Mouse (Mus musculus) erythroblast, embryonic 14.5 days (primary cell): ENCODE results near the gene Olfr71.

Experiments
- GATA1 ChIP-seq: IDR thresholded peaks from 2 replicates; pipeline ENCODE4 v1.6.1; 2012; ENCODE audit warnings: low read length, inconsistent platforms, mixed read lengths
- TAL1 ChIP-seq: IDR thresholded peaks from 3 replicates; pipeline ENCODE4 v1.6.1; 2012; ENCODE audit warnings: low read length, inconsistent platforms, mixed read lengths

GRCm38 (mm10) chr4:43703851-43704250 is 6.2 kb downstream of the Olfr71 start:
- no peak for TF ChIP-seq TAL1
- TF ChIP-seq GATA1: no peak
